Mouse (Mus musculus) G1E (cell line): ENCODE measurements around the gene Iqschfp. TPM values are rescaled to one million over a fixed set of nuclear protein-coding genes. Genes with fewer than 3 reads are reported as not detected.

Experiments used
- ATAC-seq: 2 replicates; pipeline ENCODE4 v1.8.0; 2016; ENCODE audit warnings: mild to moderate bottlenecking; ENCODE audit not compliant: insufficient number of reproducible peaks, poor library complexity, low FRiP score, severe bottlenecking; ENCODE audit errors: extremely low read depth
- DNase-seq: peaks from one replicate; pipeline ENCODE4 v3.0.0; 2012; ENCODE audit warnings: low spot score
- H3K27me3 ChIP-seq: 2 replicates; pipeline ENCODE4 v1.6.1; 2012; ENCODE audit warnings: mild to moderate bottlenecking, low read length, inconsistent platforms; ENCODE audit not compliant: insufficient read depth
- H3K36me3 ChIP-seq: replicated peaks from 2 replicates; pipeline ENCODE3; 2012; ENCODE audit warnings: mild to moderate bottlenecking, inconsistent platforms
- H3K4me1 ChIP-seq: 2 replicates; pipeline ENCODE4 v1.6.1; 2012; ENCODE audit warnings: low read depth, low read length, inconsistent platforms, mixed read lengths; ENCODE audit not compliant: insufficient read depth
- H3K4me3 ChIP-seq: 2 replicates; pipeline ENCODE4 v1.5.1; 2012; ENCODE audit warnings: low read depth, mild to moderate bottlenecking, inconsistent platforms, low read length, moderate library complexity, mixed read lengths
- H3K9me3 ChIP-seq: replicated peaks from 2 replicates; pipeline ENCODE4 v1.6.1; 2012; ENCODE audit warnings: inconsistent platforms
- CTCF ChIP-seq: IDR thresholded peaks from 2 replicates; pipeline ENCODE4 v1.5.1; 2012; ENCODE audit warnings: low read depth, low read length, inconsistent platforms, mixed read lengths
- GATA1 ChIP-seq: IDR thresholded peaks from 2 replicates; pipeline ENCODE4 v1.6.1; 2012; ENCODE audit warnings: borderline replicate concordance, low read length, inconsistent platforms, mixed read lengths
- GATA2 ChIP-seq: IDR thresholded peaks from 2 replicates; pipeline ENCODE4 v1.6.1; 2012; ENCODE audit warnings: low read depth, low read length, inconsistent platforms, borderline replicate concordance
- POLR2AphosphoS5 ChIP-seq: IDR thresholded peaks from 2 replicates; pipeline ENCODE4 v1.6.1; 2012; ENCODE audit warnings: low read depth, low read length, inconsistent platforms; ENCODE audit not compliant: insufficient replicate concordance
- TAL1 ChIP-seq: conservative IDR thresholded peaks from 2 replicates; pipeline ENCODE4 v1.6.1; 2012; ENCODE audit warnings: low read depth, low read length, inconsistent platforms, mixed read lengths
- polyA plus RNA-seq: library from polyadenylated mRNA; stranded (reverse); fragments of >175 nt; gene quantifications from 2 replicates; pipeline ENCODE4 v1.2.3, GENCODE M21; 2012
- total RNA-seq, 2 experiments: library from RNA; stranded (forward) in 1 of 2; stranded (reverse) in 1 of 2; fragments of 200-1000 nt in 1 of 2; fragments of >200 nt in 1 of 2; fragmentation: Nextera tagmentation in 1 of 2; gene quantifications; 2 replicates each; pipeline ENCODE4 v1.2.3; 2014 to 2017

The Iqschfp gene
- total and polyA plus RNA-seq, 3 experiments = not detected

- H3K4me3 ChIP-seq = no peak overlapping the region
- H3K27me3 ChIP-seq = peaks cover 2% of the 10 kb centered on the region; the same call in 1 of the 2 replicates
- peaks cover 35% of the 10 kb centered on the region for H3K9me3 ChIP-seq
- ATAC-seq = no peak
- H3K4me1 ChIP-seq = no peaks in the 10 kb centered on the region
- H3K36me3 ChIP-seq = no peaks in the 10 kb centered on the region
- TF ChIP-seq GATA1 = no peak
- no peak for TF ChIP-seq POLR2AphosphoS5
- TF ChIP-seq CTCF = no peak
- no peak for TF ChIP-seq GATA2
- no peak for TF ChIP-seq TAL1
- no peak for DNase-seq
Measured at GRCm38 (mm10) chr3:68574565-68574964, 682.5 kb downstream of the Iqschfp start.

GRCm38 (mm10) chr3:68575636-68576340 lies 683.8 kb downstream of the Iqschfp start:
- no peak for ATAC-seq
- no peaks in the 10 kb centered on the region for H3K36me3 ChIP-seq
- no peak for DNase-seq
- H3K27me3 ChIP-seq = peaks cover 2% of the 10 kb centered on the region; the same call in 1 of the 2 replicates
- H3K9me3 ChIP-seq = peaks cover 40% of the 10 kb centered on the region
- TF ChIP-seq POLR2AphosphoS5 (no peak), GATA1 (no peak), GATA2 (no peak), CTCF (no peak)
- no peak overlapping the region for H3K4me3 ChIP-seq
- H3K4me1 ChIP-seq = no peaks in the 10 kb centered on the region

- Histone ChIP-seq H3K27me3 (peaks cover 2% of the 10 kb centered on the region; the same call in 1 of the 2 replicates), H3K4me1 (no peaks in the 10 kb centered on the region), H3K9me3 (peaks cover 42% of the 10 kb centered on the region), H3K4me3 (no peak overlapping the region; the same call in 1 of the 2 replicates), H3K36me3 (no peaks in the 10 kb centered on the region)
- ATAC-seq (no peak), DNase-seq (no peak)
- no peak for TF ChIP-seq TAL1
- TF ChIP-seq GATA1 = no peak
- TF ChIP-seq CTCF = no peak
Measured at GRCm38 (mm10) chr3:68576431-68576830, 684.4 kb downstream of the Iqschfp start.

GRCm38 (mm10) chr3:68576948-68577347 lies 684.9 kb downstream of the Iqschfp start:
- TF ChIP-seq TAL1 = no peak
- no peak for TF ChIP-seq GATA1
- TF ChIP-seq CTCF = no peak
- ATAC-seq = no peak

DNA sequence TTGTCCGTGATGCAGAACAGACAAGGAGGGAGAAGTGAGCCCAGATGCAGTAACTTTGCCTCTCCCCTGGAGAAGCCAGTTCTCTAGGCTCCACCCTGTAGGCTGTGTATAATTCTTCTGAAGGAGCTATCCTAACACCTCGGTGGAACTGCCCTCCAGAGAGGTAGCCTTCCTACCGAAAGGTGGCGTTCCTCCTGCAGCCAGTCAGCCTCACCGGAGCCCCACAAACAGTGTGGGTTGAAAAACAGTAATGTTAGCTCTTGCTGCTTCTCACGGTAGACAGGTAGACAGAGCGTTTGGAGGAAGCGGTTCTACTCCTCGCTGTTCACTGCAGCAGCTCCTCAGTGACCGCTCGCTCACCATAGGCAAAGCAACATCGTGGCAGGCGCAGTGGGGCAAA lies 689.6 kb downstream of the Iqschfp start:
- no peaks in the 10 kb centered on the region for H3K4me1 ChIP-seq

More at GRCm38 (mm10) chr3:68576948-68577347, 684.9 kb downstream of the Iqschfp start:
- peaks cover 46% of the 10 kb centered on the region for H3K9me3 ChIP-seq
- no peak overlapping the region for H3K4me3 ChIP-seq
- no peaks in the 10 kb centered on the region for H3K4me1 ChIP-seq
- DNase-seq = no peak
- peaks cover 2% of the 10 kb centered on the region; the same call in 1 of the 2 replicates for H3K27me3 ChIP-seq
- H3K36me3 ChIP-seq = no peaks in the 10 kb centered on the region

GRCm38 (mm10) chr3:68582103-68582740 lies 690.2 kb downstream of the Iqschfp start:
- Histone ChIP-seq H3K4me3 (no peak overlapping the region), H3K9me3 (peaks cover 46% of the 10 kb centered on the region), H3K4me1 (no peaks in the 10 kb centered on the region), H3K36me3 (no peaks in the 10 kb centered on the region), H3K27me3 (no peaks in the 10 kb centered on the region)
- ATAC-seq = no peak
- TF ChIP-seq TAL1 (no peak), POLR2AphosphoS5 (no peak), GATA2 (no peak), GATA1 (no peak), CTCF (no peak)
- no peak for DNase-seq

More for the DNA sequence above, 689.6 kb downstream of the Iqschfp start:
- ATAC-seq (no peak), DNase-seq (no peak)
- Histone ChIP-seq H3K36me3 (no peaks in the 10 kb centered on the region), H3K27me3 (no peaks in the 10 kb centered on the region), H3K9me3 (peaks cover 41% of the 10 kb centered on the region), H3K4me3 (no peak overlapping the region)
- TF ChIP-seq GATA1 (no peak), POLR2AphosphoS5 (no peak), GATA2 (no peak), CTCF (no peak), TAL1 (no peak)

DNA sequence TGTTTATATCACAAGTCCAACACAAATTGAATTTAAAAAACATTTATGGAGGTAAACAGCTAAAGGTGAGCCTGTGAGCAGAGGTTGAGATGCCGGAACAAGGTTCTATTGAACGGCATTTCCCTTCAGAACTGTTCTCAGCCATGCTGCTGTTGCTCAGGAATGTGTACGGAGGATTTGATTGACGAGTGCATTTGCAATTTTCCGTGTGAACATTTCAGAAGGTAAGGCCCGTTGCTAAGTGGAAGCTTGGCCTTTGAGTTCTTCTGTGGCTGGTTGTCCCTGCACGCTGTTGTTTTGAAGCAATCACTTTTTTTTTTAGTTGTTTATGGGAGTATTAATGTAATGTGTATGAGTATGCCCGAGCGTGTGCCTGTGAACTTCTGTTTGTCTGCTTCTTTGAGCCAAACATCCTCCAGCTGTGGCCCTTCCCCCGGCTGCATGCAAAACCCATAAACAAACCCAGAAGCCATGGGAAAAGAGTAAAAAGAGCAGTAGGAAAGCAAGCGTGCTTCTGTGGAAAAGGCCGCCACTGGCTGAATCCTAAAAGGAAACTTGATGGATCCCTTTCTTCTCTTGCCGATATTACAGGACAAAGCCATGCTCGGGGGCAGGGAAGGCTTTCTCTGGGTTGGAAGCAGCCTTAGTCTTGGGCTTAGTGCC lies 691.1 kb downstream of the Iqschfp start:
- peaks cover 52% of the 10 kb centered on the region for H3K9me3 ChIP-seq
- no peaks in the 10 kb centered on the region for H3K27me3 ChIP-seq
- no peak for ATAC-seq
- no peak for DNase-seq
- H3K4me1 ChIP-seq = no peaks in the 10 kb centered on the region
- no peaks in the 10 kb centered on the region for H3K36me3 ChIP-seq
- H3K4me3 ChIP-seq = no peak overlapping the region
- TF ChIP-seq POLR2AphosphoS5 (no peak), GATA1 (no peak), CTCF (no peak), TAL1 (no peak), GATA2 (no peak)
